Mouse (Mus musculus) heart, postnatal 36 days (tissue): ENCODE results near the gene Matn4. TPM values are rescaled to one million over a fixed set of nuclear protein-coding genes. Genes with fewer than 3 reads are reported as not detected.

ENCODE experiments used
- microRNA-seq, 2 experiments: library from miRNA; unstranded; fragments of <30 nt; microRNA quantifications; one replicate each; pipeline ENCODE4 v1.2.0; 2021; ENCODE audit warnings: borderline number of aligned reads in 2 of 2
- total RNA-seq, 2 experiments: library from RNA; stranded (reverse); gene quantifications; 2 replicates each; pipeline ENCODE4 v1.2.3; 2021

The Matn4 gene
- total RNA-seq, 2 experiments from 2014 or later = 0.51 to 0.75 TPM

Small RNA genes lying within 50 kb of the gene (microRNA-seq; reads per million reads assigned to microRNA genes)
- gene Mir7678 = 0 reads per million in 2 experiments

Other genes starting within 250 kb of the Matn4 start
- not detected for gene Kcns1, start 234.0 kb downstream of the Matn4 start, total RNA-seq
- gene Wfdc5, start 222.4 kb downstream of the Matn4 start, total RNA-seq = not detected
- not detected for gene Wfdc12, start 214.6 kb downstream of the Matn4 start, total RNA-seq
- gene Wfdc15a, start 205.0 kb downstream of the Matn4 start, total RNA-seq = not detected
- not detected for gene Wfdc15b, start 183.5 kb downstream of the Matn4 start, total RNA-seq
- not detected for gene Svs2, start 166.7 kb downstream of the Matn4 start, total RNA-seq
- gene Svs3b, start 148.5 kb downstream of the Matn4 start, total RNA-seq = not detected
- gene Svs4, start 126.7 kb downstream of the Matn4 start, total RNA-seq = not detected
- gene Svs3a, start 115.9 kb downstream of the Matn4 start, total RNA-seq = not detected
- not detected for gene Svs6, start 88.4 kb downstream of the Matn4 start, total RNA-seq
- not detected for gene Svs5, start 72.4 kb downstream of the Matn4 start, total RNA-seq
- gene Slpi, start 16.1 kb downstream of the Matn4 start, total RNA-seq = 10 to 100 TPM in 1 of 2 experiments, 1 to 10 TPM in 1; 8.0 to 11.0 TPM
- gene Rbpjl, start 2.0 kb downstream of the Matn4 start, total RNA-seq = not detected
- gene Sdc4, start 38.7 kb upstream of the Matn4 start, total RNA-seq = 10 to 100 TPM; 20.6 to 20.7 TPM
- 10 to 100 TPM; 23.0 to 24.6 TPM for gene Sys1, start 51.8 kb upstream of the Matn4 start, total RNA-seq
- 1 to 10 TPM; 7.6 to 7.7 TPM for gene Gm20458, start 55.8 kb upstream of the Matn4 start, total RNA-seq
- not detected for gene Trp53tg5, start 68.6 kb upstream of the Matn4 start, total RNA-seq
- gene Dbndd2, start 80.9 kb upstream of the Matn4 start, total RNA-seq = 10 to 100 TPM; 14.3 to 15.8 TPM
- 10 to 100 TPM; 34.2 to 35.6 TPM for gene Pigt, start 92.4 kb upstream of the Matn4 start, total RNA-seq
- gene Wfdc2, start 157.3 kb upstream of the Matn4 start, total RNA-seq = 1 to 10 TPM; 1.0 to 1.2 TPM
- not detected for gene Spint3, start 168.3 kb upstream of the Matn4 start, total RNA-seq
- under 1 TPM in 1 of 2 experiments, not detected in 1; 0.53 TPM for gene Wfdc6a, start 180.3 kb upstream of the Matn4 start, total RNA-seq
- gene Eppin, start 188.4 kb upstream of the Matn4 start, total RNA-seq = not detected
- not detected for gene Wfdc6b, start 208.4 kb upstream of the Matn4 start, total RNA-seq
- not detected for gene Wfdc8, start 208.5 kb upstream of the Matn4 start, total RNA-seq
- not detected for gene Wfdc16, start 233.6 kb upstream of the Matn4 start, total RNA-seq